Mouse (Mus musculus) cortical plate, adult 2 months (tissue): ENCODE measurements around the gene Thumpd1.

ENCODE experiments used
- CTCF ChIP-seq: fragments of 200-500 bp; IDR thresholded peaks from 2 replicates; pipeline ENCODE4 v1.5.1; 2011; ENCODE audit warnings: mild to moderate bottlenecking, control low read depth, low read length; ENCODE audit not compliant: insufficient read depth; ENCODE audit errors: extremely low read depth
- POLR2A ChIP-seq: fragments of 200-500 bp; IDR thresholded peaks from 2 replicates; pipeline ENCODE4 v1.6.1; 2011; ENCODE audit warnings: mild to moderate bottlenecking, low read length, control low read depth; ENCODE audit not compliant: insufficient read depth; ENCODE audit errors: extremely low read depth

GRCm38 (mm10) chr7:119670395-119670794, 50.2 kb downstream of the Thumpd1 start:
- TF ChIP-seq POLR2A (no peak), CTCF (no peak)
